Mouse (Mus musculus) common myeloid progenitor, adult 5-6 weeks (primary cell): ENCODE measurements around the gene Asz1. TPM values are rescaled to one million over a fixed set of nuclear protein-coding genes. Genes with fewer than 3 reads are reported as not detected.

Experiments
- ATAC-seq: replicated peaks from 2 replicates; pipeline ENCODE4 v1.8.0; 2016; ENCODE audit warnings: low read depth, mild to moderate bottlenecking, moderate TSS enrichment, inconsistent platforms; ENCODE audit not compliant: poor library complexity, severe bottlenecking
- total RNA-seq: library from RNA; stranded (forward); fragments of 200-1000, 187-1606 nt; gene quantifications from 2 replicates; pipeline ENCODE4 v1.2.3, GENCODE M21; 2017

Gene Asz1
- total RNA-seq, 1 experiment from 2014 or later = not detected

GRCm38 (mm10) chr6:18024133-18024794 is 84.6 kb downstream of the Asz1 start:
- no peak for ATAC-seq

GRCm38 (mm10) chr6:18013346-18013745 is 95.5 kb downstream of the Asz1 start:
- ATAC-seq = no peak

- ATAC-seq = 0 out of 2 replicates have a peak, but pooled peaks have one; percentile 22
Observed at GRCm38 (mm10) chr6:18007356-18007755, 101.5 kb downstream of the Asz1 start.

- no peak for ATAC-seq
Observed at GRCm38 (mm10) chr6:18002065-18002464, 106.8 kb downstream of the Asz1 start.

Other genes starting within 250 kb of the Asz1 start
- not detected in 2 replicates for gene Wnt2, start 78.5 kb downstream of the Asz1 start, total RNA-seq
- gene Cftr, start 61.6 kb upstream of the Asz1 start, total RNA-seq = not detected in 2 replicates